Mouse (Mus musculus) kidney, adult 2 months (tissue): ENCODE measurements at regions not wholly inside any gene's neighbourhood (a gene's known extent, or its start where the extent isn't known, plus 50 kb on each side); places are given as distances from the start of the nearest gene placed in this dataset.

Source experiments
- CTCF ChIP-seq: fragments of 200-500 bp; conservative IDR thresholded peaks from 2 replicates; pipeline ENCODE4 v1.5.1; 2011; ENCODE audit warnings: low read depth, mild to moderate bottlenecking, control low read depth, low read length, moderate library complexity, mixed read lengths; ENCODE audit not compliant: insufficient read depth, insufficient read length
- POLR2A ChIP-seq: fragments of 200-500 bp; IDR thresholded peaks from one replicate; pipeline ENCODE4 v1.6.1; 2011; ENCODE audit warnings: low read depth, low read length, control low read depth

GRCm38 (mm10) chr8:116053043-116053442 lies 345.4 kb upstream of the Maf start:
- no peak for TF ChIP-seq POLR2A
- TF ChIP-seq CTCF, result no peak
